Mouse (Mus musculus) brain, adult 2 months (tissue): ENCODE data around the gene Cep85l.

Experiments
- DNase-seq: peaks from one replicate; pipeline ENCODE4 v3.0.0; 2011; ENCODE audit warnings: low read depth, low spot score

The Cep85l gene

GRCm38 (mm10) chr10:53342166-53342728, 37.5 kb downstream of the Cep85l start:
- no peak for DNase-seq

GRCm38 (mm10) chr10:53341288-53341965, 38.3 kb downstream of the Cep85l start:
- DNase-seq, result peak; percentile 72

- DNase-seq, result no peak
Observed at GRCm38 (mm10) chr10:53339045-53339444, 40.7 kb downstream of the Cep85l start.

- DNase-seq, result no peak
Observed at GRCm38 (mm10) chr10:53337162-53337923, 42.4 kb downstream of the Cep85l start, which contains the start of gene Pln. TSS of gene Pln (plus strand) at chr10:53337667.

GRCm38 (mm10) chr10:53335974-53336373, 43.8 kb downstream of the Cep85l start:
- DNase-seq, result no peak

- no peak for DNase-seq
Observed at GRCm38 (mm10) chr10:53335266-53335665, 44.5 kb downstream of the Cep85l start.

- DNase-seq, result no peak
Observed at GRCm38 (mm10) chr10:53332752-53333151, 47.0 kb downstream of the Cep85l start.

- DNase-seq, result no peak
Observed at GRCm38 (mm10) chr10:53329257-53329656, 50.5 kb downstream of the Cep85l start.

GRCm38 (mm10) chr10:53326367-53326766, 53.4 kb downstream of the Cep85l start:
- no peak for DNase-seq

- no peak for DNase-seq
Observed at GRCm38 (mm10) chr10:53324663-53325062, 55.1 kb downstream of the Cep85l start.

- DNase-seq, result no peak
Observed at GRCm38 (mm10) chr10:53323367-53323766, 56.4 kb downstream of the Cep85l start.

- DNase-seq, result no peak
Observed at GRCm38 (mm10) chr10:53306674-53307073, 73.1 kb downstream of the Cep85l start.

- peak; percentile 57 for DNase-seq
Observed at GRCm38 (mm10) chr10:53305867-53306266, 73.9 kb downstream of the Cep85l start.

- no peak for DNase-seq
Observed at GRCm38 (mm10) chr10:53285147-53285546, 94.6 kb downstream of the Cep85l start.

- no peak for DNase-seq
Observed at GRCm38 (mm10) chr10:53272228-53272627, 107.5 kb downstream of the Cep85l start.

- DNase-seq, result no peak
Observed at GRCm38 (mm10) chr10:53262021-53262420, 117.7 kb downstream of the Cep85l start.

- DNase-seq, result no peak
Observed at GRCm38 (mm10) chr10:53235381-53235780, 144.4 kb downstream of the Cep85l start.

GRCm38 (mm10) chr10:53234683-53235082, 145.1 kb downstream of the Cep85l start:
- no peak for DNase-seq

GRCm38 (mm10) chr10:53234086-53234613, 145.6 kb downstream of the Cep85l start:
- no peak for DNase-seq

- no peak for DNase-seq
Observed at GRCm38 (mm10) chr10:53230809-53231208, 148.9 kb downstream of the Cep85l start.

- DNase-seq, result no peak
Observed at GRCm38 (mm10) chr10:53229190-53229589, 150.6 kb downstream of the Cep85l start.
